Mouse (Mus musculus) liver, postnatal 0 days (tissue): ENCODE data around the gene Trp53i13.

Experiments
- CTCF ChIP-seq: sonication (generic); IDR thresholded peaks from 2 replicates; pipeline ENCODE4 v1.5.1; 2016; ENCODE audit warnings: antibody characterized with exemption, low read depth
- EP300 ChIP-seq: IDR thresholded peaks from 2 replicates; pipeline ENCODE4 v1.6.1; 2016; ENCODE audit warnings: antibody characterized with exemption, low read depth, mild to moderate bottlenecking

- TF ChIP-seq CTCF (no peak), EP300 (no peak)
Observed at GRCm38 (mm10) chr11:77519043-77519442, 3.3 kb upstream of the Trp53i13 start, which contains the start of gene Gm10392.
